Mouse (Mus musculus): ENCODE data around the gene Gm7356. TPM values are rescaled to one million over a fixed set of nuclear protein-coding genes. Genes with fewer than 3 reads are reported as not detected.
"Not testable (repeated sequence)": the region's sequence is repeated elsewhere in the genome, so short reads cannot be mapped to it uniquely, and the experiment has no call there.

The Gm7356 gene
- polyA plus RNA-seq, 1 experiment from 2014 or later, result not detected

GRCm38 (mm10) chr17:13962245-13962644, 41.3 kb downstream of the Gm7356 start:
- ATAC-seq (ENCODE audit: insufficient number of reproducible peaks, low FRiP score, low TSS enrichment, low read depth), result not testable (repeated sequence)
- WGBS, result 97% methylated on average over 3 of the region's 3 CpGs

GRCm38 (mm10) chr17:13958129-13958528, 45.4 kb downstream of the Gm7356 start:
- ATAC-seq (ENCODE audit: insufficient number of reproducible peaks, low FRiP score, low TSS enrichment, low read depth); H3K36me3 ChIP-seq (ENCODE audit: control insufficient read depth, insufficient read depth, low read length): not testable (repeated sequence)
- 65% methylated on average over 1 of the region's 2 CpGs for WGBS

More at GRCm38 (mm10) chr17:13962245-13962644, 41.3 kb downstream of the Gm7356 start:
- not testable (repeated sequence) for H3K4me1 ChIP-seq (ENCODE audit: control insufficient read depth, insufficient read depth, low read length); H3K27ac ChIP-seq (replicated peaks; ENCODE audit: low read depth, low read length); H3K27me3 ChIP-seq (ENCODE audit: control insufficient read depth, insufficient read depth, low read length); DNase-seq (ENCODE audit: low spot score); H3K9me3 ChIP-seq (ENCODE audit: control insufficient read depth, low read length); H3K9ac ChIP-seq (ENCODE audit: low read length); H3K36me3 ChIP-seq (ENCODE audit: control insufficient read depth, insufficient read depth, low read length); H3K4me3 ChIP-seq (ENCODE audit: low read depth, low read length); H3K4me2 ChIP-seq (ENCODE audit: low read depth, severe bottlenecking)

GRCm38 (mm10) chr17:13951570-13951969, 51.9 kb downstream of the Gm7356 start:
- not testable (repeated sequence) for H3K9ac ChIP-seq (ENCODE audit: low read length); H3K36me3 ChIP-seq (ENCODE audit: control insufficient read depth, insufficient read depth, low read length); DNase-seq (ENCODE audit: low spot score); ATAC-seq (ENCODE audit: insufficient number of reproducible peaks, low FRiP score, low TSS enrichment, low read depth); H3K27ac ChIP-seq (replicated peaks; ENCODE audit: low read depth, low read length); H3K4me1 ChIP-seq (ENCODE audit: control insufficient read depth, insufficient read depth, low read length); H3K9me3 ChIP-seq (ENCODE audit: control insufficient read depth, low read length); H3K4me2 ChIP-seq (ENCODE audit: low read depth, severe bottlenecking); H3K4me3 ChIP-seq (ENCODE audit: low read depth, low read length); H3K27me3 ChIP-seq (ENCODE audit: control insufficient read depth, insufficient read depth, low read length)
- WGBS, result 90% methylated on average over 1 of the region's 1 CpGs

More at GRCm38 (mm10) chr17:13958129-13958528, 45.4 kb downstream of the Gm7356 start:
- not testable (repeated sequence) for DNase-seq (ENCODE audit: low spot score); H3K9me3 ChIP-seq (ENCODE audit: control insufficient read depth, low read length); H3K27me3 ChIP-seq (ENCODE audit: control insufficient read depth, insufficient read depth, low read length); H3K4me3 ChIP-seq (ENCODE audit: low read depth, low read length); H3K4me2 ChIP-seq (ENCODE audit: low read depth, severe bottlenecking); H3K9ac ChIP-seq (ENCODE audit: low read length); H3K27ac ChIP-seq (replicated peaks; ENCODE audit: low read depth, low read length); H3K4me1 ChIP-seq (ENCODE audit: control insufficient read depth, insufficient read depth, low read length)

Other genes starting within 250 kb of the Gm7356 start
- gene Afdn, start 243.2 kb downstream of the Gm7356 start, polyA plus RNA-seq (2014; fragmentation: Nextera tagmentation; extraction: Ambion mirVana), result 71.8 and 73.7 TPM in 2 replicates
- 4.1 and 4.5 TPM in 2 replicates for gene Tcte2, start 241.9 kb downstream of the Gm7356 start, polyA plus RNA-seq (2014; fragmentation: Nextera tagmentation; extraction: Ambion mirVana)
- gene Gm7168, start 55.3 kb downstream of the Gm7356 start, polyA plus RNA-seq (2014; fragmentation: Nextera tagmentation; extraction: Ambion mirVana), result not detected in 2 replicates
- gene Gm7358, start 55.8 kb upstream of the Gm7356 start, polyA plus RNA-seq (2014; fragmentation: Nextera tagmentation; extraction: Ambion mirVana), result not detected in 2 replicates
- 1.1 and 1.3 TPM in 2 replicates for gene Dact2, start 200.6 kb upstream of the Gm7356 start, polyA plus RNA-seq (2014; fragmentation: Nextera tagmentation; extraction: Ambion mirVana)